Mouse (Mus musculus) heart, embryonic 15.5 days (tissue): ENCODE measurements around the gene Stxbp6. TPM values are rescaled to one million over a fixed set of nuclear protein-coding genes. Genes with fewer than 3 reads are reported as not detected.
"Not testable (repeated sequence)": the region's sequence is repeated elsewhere in the genome, so short reads cannot be mapped to it uniquely, and the experiment has no call there.

Source experiments
- ATAC-seq: fragments of 200-750 bp; cut with Nextera tagmentation; replicated peaks from 2 replicates; pipeline ENCODE4 v1.8.0; 2017; ENCODE audit warnings: low read depth, moderate TSS enrichment; ENCODE audit not compliant: insufficient number of reproducible peaks, insufficient read depth, low FRiP score
- H3K27ac ChIP-seq: fragments of 300-500 bp; sonication (generic); 2 replicates; pipeline ENCODE4 v1.5.1; 2015; ENCODE audit warnings: mild to moderate bottlenecking, inconsistent platforms
- H3K27me3 ChIP-seq: fragments of 300-500 bp; sonication (generic); 2 replicates; pipeline ENCODE4 v1.6.1; 2015; ENCODE audit warnings: inconsistent platforms
- H3K36me3 ChIP-seq: fragments of 300-500 bp; sonication (generic); 2 replicates; pipeline ENCODE4 v1.6.1; 2015; ENCODE audit warnings: mild to moderate bottlenecking, inconsistent platforms
- H3K4me1 ChIP-seq: fragments of 300-500 bp; sonication (generic); replicated peaks from 2 replicates; pipeline ENCODE4 v1.6.1; 2015; ENCODE audit warnings: inconsistent platforms
- H3K4me2 ChIP-seq: fragments of 300-500 bp; sonication (generic); 2 replicates; pipeline ENCODE4 v1.6.1; 2015; ENCODE audit warnings: inconsistent platforms, mild to moderate bottlenecking, moderate library complexity
- H3K4me3 ChIP-seq: fragments of 300-500 bp; sonication (generic); 2 replicates; pipeline ENCODE4 v1.5.1; 2015; ENCODE audit warnings: mild to moderate bottlenecking, inconsistent platforms
- H3K9ac ChIP-seq: fragments of 300-500 bp; sonication (generic); 2 replicates; pipeline ENCODE4 v1.6.1; 2015; ENCODE audit warnings: mild to moderate bottlenecking, inconsistent platforms
- H3K9me3 ChIP-seq: fragments of 300-500 bp; sonication (generic); replicated peaks from 2 replicates; pipeline ENCODE4 v1.6.1; 2016; ENCODE audit warnings: inconsistent platforms
- WGBS: fragments of 180-500 bp; shearing (Covaris S2); methylation state at CpG from one replicate; pipeline ENCODE4 v1.1.7; 2015; ENCODE audit warnings: mixed read lengths; 5-methylcytosine and 5-hydroxymethylcytosine counted together
- polyA plus RNA-seq: library from polyadenylated mRNA; unstranded; fragments of >200 nt; fragmentation: Nextera tagmentation; extraction: Ambion mirVana; gene quantifications from 2 replicates; pipeline ENCODE4 v1.2.1, GENCODE M21; 2015

The Stxbp6 gene
- polyA plus RNA-seq, 1 experiment from 2014 or later, result 16.6 TPM

- no peak for ATAC-seq
Measured at GRCm38 (mm10) chr12:45053319-45053718, 21.2 kb downstream of the Stxbp6 start.

GRCm38 (mm10) chr12:45052860-45053259, 21.6 kb downstream of the Stxbp6 start:
- no peaks in the 10 kb centered on the region for H3K27me3 ChIP-seq
- ATAC-seq, result no peak
- H3K9ac ChIP-seq, result no peak overlapping the region
- no peaks in the 10 kb centered on the region for H3K4me1 ChIP-seq
- no peak overlapping the region for H3K4me3 ChIP-seq
- no peak overlapping the region for H3K27ac ChIP-seq
- H3K9me3 ChIP-seq, result no peaks in the 10 kb centered on the region
- H3K4me2 ChIP-seq, result no peak overlapping the region
- WGBS, result 69% methylated on average over 5 of the region's 5 CpGs
- no peaks in the 10 kb centered on the region for H3K36me3 ChIP-seq

More at GRCm38 (mm10) chr12:45053319-45053718, 21.2 kb downstream of the Stxbp6 start:
- H3K36me3 ChIP-seq, result no peaks in the 10 kb centered on the region
- H3K4me1 ChIP-seq, result no peaks in the 10 kb centered on the region
- H3K9me3 ChIP-seq, result no peaks in the 10 kb centered on the region
- H3K4me3 ChIP-seq, result no peak overlapping the region
- H3K27me3 ChIP-seq, result no peaks in the 10 kb centered on the region
- H3K4me2 ChIP-seq, result no peak overlapping the region
- H3K27ac ChIP-seq, result no peak overlapping the region
- no peak overlapping the region for H3K9ac ChIP-seq
- WGBS, result 73% methylated on average over 5 of the region's 5 CpGs

DNA sequence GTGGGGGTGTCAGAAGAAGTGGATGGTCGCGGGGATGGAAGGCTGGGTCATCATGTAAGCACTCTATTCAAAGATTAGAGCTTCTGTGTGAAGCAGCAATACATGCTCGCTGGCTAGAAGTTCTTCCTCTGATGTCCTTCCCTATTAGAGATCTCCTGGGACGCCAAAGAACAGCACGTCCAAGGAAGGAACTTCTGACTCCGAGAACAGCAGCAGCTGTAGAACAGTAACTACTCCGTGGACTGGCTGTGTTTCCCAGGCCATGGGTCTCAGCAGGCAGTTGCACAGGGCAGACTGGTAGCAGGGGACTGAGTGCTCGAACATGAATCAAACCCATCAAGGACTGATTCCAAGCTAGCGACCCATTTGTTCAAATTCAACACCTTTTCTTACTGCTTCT, 24.6 kb downstream of the Stxbp6 start:
- ATAC-seq, result no peak
- no peak overlapping the region for H3K27ac ChIP-seq
- H3K36me3 ChIP-seq, result no peaks in the 10 kb centered on the region
- H3K4me1 ChIP-seq, result peaks cover 8% of the 10 kb centered on the region
- H3K9me3 ChIP-seq, result no peaks in the 10 kb centered on the region
- H3K4me2 ChIP-seq, result no peak overlapping the region
- 69% methylated on average over 9 of the region's 9 CpGs for WGBS
- H3K4me3 ChIP-seq, result no peak overlapping the region
- no peak overlapping the region for H3K9ac ChIP-seq
- no peaks in the 10 kb centered on the region for H3K27me3 ChIP-seq

DNA sequence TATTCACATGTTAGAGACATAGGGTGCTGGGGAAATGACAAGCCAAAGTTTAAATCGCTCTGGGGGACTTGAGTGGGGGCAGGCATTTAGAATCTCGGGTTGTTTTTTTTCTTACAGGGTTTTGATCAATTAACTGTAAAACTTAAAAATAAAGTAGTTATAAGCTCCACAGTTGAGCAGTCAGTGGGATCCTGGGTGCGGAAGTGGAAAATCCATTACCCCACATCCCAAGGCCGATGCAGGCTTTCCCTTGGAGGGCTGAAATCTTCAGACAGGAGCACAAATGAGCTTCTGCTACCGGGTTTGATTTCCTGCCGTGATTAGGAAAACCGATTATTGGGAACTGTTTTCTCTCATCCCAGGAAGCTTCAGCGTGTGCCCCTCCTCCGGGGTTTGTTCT, 26.8 kb downstream of the Stxbp6 start:
- not testable (repeated sequence) for H3K27ac ChIP-seq, H3K9me3 ChIP-seq, H3K27me3 ChIP-seq, H3K4me3 ChIP-seq, H3K36me3 ChIP-seq, H3K9ac ChIP-seq, H3K4me2 ChIP-seq, ATAC-seq
- peaks cover 11% of the 10 kb centered on the region for H3K4me1 ChIP-seq
- 34% methylated on average over 9 of the region's 9 CpGs for WGBS

DNA sequence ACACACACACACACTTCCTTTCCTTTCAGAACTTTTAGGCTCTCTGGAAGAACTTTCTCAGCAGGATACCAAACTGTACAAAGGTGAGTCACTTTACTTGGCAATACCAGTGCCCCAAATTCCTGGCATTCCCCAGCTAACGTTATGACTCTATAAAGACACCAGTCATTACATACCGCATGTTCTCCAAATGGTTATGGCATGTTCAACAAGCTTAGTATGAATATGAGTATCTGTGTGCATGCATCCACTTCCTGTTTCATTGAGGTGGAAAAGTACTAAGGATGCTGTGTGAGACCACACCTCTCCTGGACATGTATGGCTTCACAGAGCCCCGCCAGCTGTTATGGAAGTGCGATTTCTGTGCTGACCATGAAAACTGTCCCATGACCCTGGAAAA, 27.3 kb downstream of the Stxbp6 start:
- Histone ChIP-seq H3K27me3 (no peaks in the 10 kb centered on the region), H3K4me3 (no peak overlapping the region), H3K27ac (no peak overlapping the region), H3K4me2 (no peak overlapping the region), H3K4me1 (peaks cover 15% of the 10 kb centered on the region), H3K36me3 (no peaks in the 10 kb centered on the region), H3K9ac (no peak overlapping the region), H3K9me3 (no peaks in the 10 kb centered on the region)
- 56% methylated on average over 4 of the region's 4 CpGs for WGBS
- no peak for ATAC-seq

DNA sequence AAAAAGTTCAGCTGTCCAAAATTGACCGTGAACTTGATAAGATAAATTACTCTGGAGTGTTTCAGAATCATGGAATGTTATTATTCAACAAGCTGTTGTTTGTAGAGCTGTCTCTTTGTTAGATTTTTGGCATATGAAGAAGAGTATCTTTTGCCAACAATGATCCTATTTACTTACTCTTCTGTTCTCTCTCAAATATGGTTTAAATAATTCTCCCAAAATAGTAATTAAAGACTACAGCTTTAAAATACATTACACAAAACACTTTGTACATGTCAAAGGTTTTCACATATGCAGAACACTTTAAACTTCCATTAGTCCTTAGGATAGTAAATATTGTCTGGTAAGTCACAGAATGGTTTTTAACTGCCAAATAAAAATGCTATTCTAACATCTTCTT, 29.9 kb downstream of the Stxbp6 start:
- Histone ChIP-seq H3K9me3 (no peaks in the 10 kb centered on the region), H3K4me2 (no peak overlapping the region), H3K36me3 (no peaks in the 10 kb centered on the region), H3K4me1 (peaks cover 19% of the 10 kb centered on the region), H3K9ac (no peak overlapping the region), H3K4me3 (no peak overlapping the region), H3K27me3 (no peaks in the 10 kb centered on the region), H3K27ac (no peak overlapping the region)
- 35% methylated on average over 1 of the region's 1 CpGs for WGBS
- ATAC-seq, result no peak

GRCm38 (mm10) chr12:45042591-45043091, 31.9 kb downstream of the Stxbp6 start:
- peaks cover 21% of the 10 kb centered on the region for H3K4me1 ChIP-seq
- no peaks in the 10 kb centered on the region for H3K9me3 ChIP-seq
- H3K27ac ChIP-seq, result peak overlapping the region; percentile 39; the same call in 1 of the 2 replicates
- no peak overlapping the region for H3K4me3 ChIP-seq
- no peaks in the 10 kb centered on the region for H3K36me3 ChIP-seq
- H3K9ac ChIP-seq, result no peak overlapping the region
- H3K27me3 ChIP-seq, result no peaks in the 10 kb centered on the region
- peak overlapping the region; percentile 16; the same call in 1 of the 2 replicates for H3K4me2 ChIP-seq
- ATAC-seq, result no peak
- WGBS, result 45% methylated on average over 10 of the region's 10 CpGs

GRCm38 (mm10) chr12:45037496-45037895, 37.0 kb downstream of the Stxbp6 start:
- no peak for ATAC-seq
- no peaks in the 10 kb centered on the region for H3K9me3 ChIP-seq
- no peak overlapping the region for H3K27ac ChIP-seq
- no peaks in the 10 kb centered on the region for H3K36me3 ChIP-seq
- WGBS, result 78% methylated on average over 1 of the region's 1 CpGs
- no peak overlapping the region for H3K4me2 ChIP-seq
- H3K4me1 ChIP-seq, result peaks cover 8% of the 10 kb centered on the region
- H3K4me3 ChIP-seq, result no peak overlapping the region
- no peak overlapping the region for H3K9ac ChIP-seq
- no peaks in the 10 kb centered on the region for H3K27me3 ChIP-seq

DNA sequence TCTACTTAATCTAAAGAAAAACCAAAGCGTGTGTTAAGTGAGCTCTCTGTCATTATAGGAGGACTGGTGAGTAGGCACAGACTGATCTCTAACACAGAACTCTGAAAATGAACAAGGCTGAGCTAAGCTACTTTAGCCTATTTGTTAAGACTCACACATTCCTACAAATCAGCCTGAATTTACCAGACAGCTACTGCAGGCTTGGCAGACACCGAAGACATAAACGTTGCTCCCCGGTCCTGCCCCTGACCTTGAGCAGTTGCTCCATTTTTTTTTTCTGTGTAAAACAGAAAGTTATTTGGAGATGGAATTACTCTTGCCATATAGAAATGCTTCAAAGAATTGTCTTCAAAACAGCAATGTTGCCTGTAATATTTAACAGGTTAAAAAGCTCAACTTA, 37.4 kb downstream of the Stxbp6 start:
- Histone ChIP-seq H3K9me3 (no peaks in the 10 kb centered on the region), H3K4me2 (no peak overlapping the region), H3K27ac (no peak overlapping the region), H3K9ac (no peak overlapping the region), H3K4me1 (peaks cover 5% of the 10 kb centered on the region), H3K36me3 (no peaks in the 10 kb centered on the region), H3K27me3 (no peaks in the 10 kb centered on the region), H3K4me3 (no peak overlapping the region)
- no peak for ATAC-seq
- 61% methylated on average over 4 of the region's 4 CpGs for WGBS

- 86% methylated on average over 3 of the region's 3 CpGs for WGBS
- Histone ChIP-seq H3K4me2 (no peak overlapping the region), H3K4me1 (peaks cover 2% of the 10 kb centered on the region; the same call in 1 of the 2 replicates), H3K36me3 (no peaks in the 10 kb centered on the region), H3K27ac (no peak overlapping the region), H3K9ac (no peak overlapping the region), H3K27me3 (no peaks in the 10 kb centered on the region), H3K9me3 (no peaks in the 10 kb centered on the region), H3K4me3 (no peak overlapping the region)
- no peak for ATAC-seq
Measured at GRCm38 (mm10) chr12:45030681-45031080, 43.8 kb downstream of the Stxbp6 start.

GRCm38 (mm10) chr12:45026347-45026746, 48.2 kb downstream of the Stxbp6 start:
- Histone ChIP-seq H3K9ac (no peak overlapping the region), H3K4me1 (peaks cover under 1% of the 10 kb centered on the region; the same call in 1 of the 2 replicates), H3K9me3 (no peaks in the 10 kb centered on the region), H3K27me3 (no peaks in the 10 kb centered on the region), H3K4me2 (no peak overlapping the region), H3K36me3 (no peaks in the 10 kb centered on the region), H3K27ac (no peak overlapping the region), H3K4me3 (no peak overlapping the region)
- 68% methylated on average over 1 of the region's 1 CpGs for WGBS
- no peak for ATAC-seq

GRCm38 (mm10) chr12:45020018-45020417, 54.5 kb downstream of the Stxbp6 start:
- no peak overlapping the region for H3K27ac ChIP-seq
- H3K27me3 ChIP-seq, result no peaks in the 10 kb centered on the region
- WGBS, result 73% methylated on average over 3 of the region's 3 CpGs

More at GRCm38 (mm10) chr12:45020018-45020417, 54.5 kb downstream of the Stxbp6 start:
- Histone ChIP-seq H3K4me3 (no peak overlapping the region), H3K4me1 (peaks cover 7% of the 10 kb centered on the region), H3K36me3 (no peaks in the 10 kb centered on the region), H3K9me3 (no peaks in the 10 kb centered on the region), H3K4me2 (no peak overlapping the region), H3K9ac (no peak overlapping the region)
- ATAC-seq, result no peak
